Mouse (Mus musculus) adrenal gland (tissue): ENCODE measurements around the gene Cachd1.

Experiments used
- intact Hi-C: fragments of 180-260 bp; cut with DNase I; formaldehyde crosslinking; loops from one replicate; pipeline ENCODE4 v1.15.1; 2025

Gene Cachd1

DNA sequence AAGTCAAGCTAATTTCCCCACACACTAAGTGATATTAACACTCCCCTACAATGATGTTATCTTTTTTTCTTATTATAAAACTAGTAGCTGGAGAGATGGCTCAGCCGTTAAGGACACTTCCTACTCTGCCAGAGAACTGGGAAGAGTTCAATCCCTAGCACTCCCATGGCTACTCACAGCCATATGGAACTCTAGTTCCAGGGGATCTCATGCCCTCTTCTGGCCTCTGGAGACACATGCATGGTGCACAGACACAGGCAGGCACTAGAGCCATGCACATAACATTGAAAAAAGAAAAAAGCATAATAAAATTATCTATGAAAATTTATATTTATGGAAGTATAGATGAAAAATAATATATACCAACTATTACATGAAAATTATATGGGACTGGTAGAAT lies 210.7 kb downstream of the Cachd1 start:
- intact Hi-C loops = loop anchor here (2.0 to 5.0 kb wide), 3 partner anchors 210 to 395 kb away; partner anchors contain the start of gene Cachd1

DNA sequence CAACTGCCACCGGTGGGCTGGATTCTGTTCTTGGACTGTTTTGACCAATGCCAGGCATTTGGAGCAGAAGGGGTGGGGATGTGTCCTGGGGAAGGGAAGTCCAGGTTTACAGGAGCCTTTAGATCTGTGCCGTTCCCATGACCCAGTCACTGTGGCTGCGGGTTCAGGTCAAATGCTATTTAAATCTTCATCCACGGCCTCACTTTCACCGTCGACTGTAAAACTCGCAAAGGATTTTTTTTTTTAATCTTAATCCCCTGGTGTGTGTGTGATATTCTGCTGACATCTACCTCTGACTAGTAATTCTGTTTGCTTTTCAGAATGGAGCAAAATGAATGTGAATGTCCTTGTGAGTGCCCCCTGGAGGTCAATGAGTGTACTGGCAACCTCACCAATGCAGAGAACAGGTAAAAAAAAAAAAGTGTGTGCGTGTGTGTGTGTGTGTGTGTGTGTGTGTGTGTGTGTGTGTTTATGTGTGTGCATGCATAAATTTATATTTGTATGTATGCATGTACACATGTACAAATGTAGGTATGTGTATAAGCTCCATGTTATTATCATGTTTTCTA lies 211.8 kb downstream of the Cachd1 start:
- intact Hi-C loops = loop anchor here (5.0 kb wide), 2 partner anchors 211 to 396 kb away; partner anchors contain the start of gene Cachd1

DNA sequence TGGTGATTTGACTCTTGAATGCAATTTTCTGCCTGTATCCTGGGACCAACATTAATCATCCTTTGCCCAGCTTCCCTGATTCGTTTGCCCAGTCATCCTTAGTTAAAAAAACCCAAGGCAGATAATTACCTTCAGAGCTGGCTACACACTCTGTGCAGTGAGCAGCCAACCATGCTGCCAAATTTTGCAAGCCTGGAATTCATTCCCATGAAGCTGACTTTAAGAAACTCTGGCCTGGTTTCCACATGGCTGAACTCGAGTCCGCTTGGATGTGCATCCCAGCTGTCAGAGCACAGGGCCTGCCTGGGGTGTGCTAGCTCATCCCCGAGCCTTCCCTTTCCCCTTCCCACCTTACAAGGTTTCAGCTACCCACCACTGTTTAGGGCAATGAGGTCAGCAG lies 214.5 kb downstream of the Cachd1 start:
- intact Hi-C loops = no loop called here

DNA sequence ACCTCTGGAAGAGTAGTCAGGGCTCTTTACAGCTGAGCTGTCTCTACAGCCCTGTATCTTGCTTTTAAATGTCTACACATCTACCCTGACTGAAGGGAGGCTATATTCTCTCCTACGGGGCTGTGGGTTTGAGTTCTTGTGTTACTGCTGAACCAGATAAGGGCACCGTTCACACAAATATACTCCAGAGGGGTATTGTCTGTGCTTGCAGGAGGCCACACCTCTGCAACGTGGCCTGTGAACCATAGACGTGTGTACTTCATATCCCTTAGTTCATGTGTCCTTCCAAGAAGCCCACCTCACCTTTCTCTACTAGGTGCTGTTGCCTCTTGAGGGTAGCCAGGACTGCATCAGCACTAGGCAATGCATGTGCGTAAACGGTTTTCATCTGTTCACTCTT lies 215.6 kb downstream of the Cachd1 start:
- intact Hi-C loops = no loop called here

DNA sequence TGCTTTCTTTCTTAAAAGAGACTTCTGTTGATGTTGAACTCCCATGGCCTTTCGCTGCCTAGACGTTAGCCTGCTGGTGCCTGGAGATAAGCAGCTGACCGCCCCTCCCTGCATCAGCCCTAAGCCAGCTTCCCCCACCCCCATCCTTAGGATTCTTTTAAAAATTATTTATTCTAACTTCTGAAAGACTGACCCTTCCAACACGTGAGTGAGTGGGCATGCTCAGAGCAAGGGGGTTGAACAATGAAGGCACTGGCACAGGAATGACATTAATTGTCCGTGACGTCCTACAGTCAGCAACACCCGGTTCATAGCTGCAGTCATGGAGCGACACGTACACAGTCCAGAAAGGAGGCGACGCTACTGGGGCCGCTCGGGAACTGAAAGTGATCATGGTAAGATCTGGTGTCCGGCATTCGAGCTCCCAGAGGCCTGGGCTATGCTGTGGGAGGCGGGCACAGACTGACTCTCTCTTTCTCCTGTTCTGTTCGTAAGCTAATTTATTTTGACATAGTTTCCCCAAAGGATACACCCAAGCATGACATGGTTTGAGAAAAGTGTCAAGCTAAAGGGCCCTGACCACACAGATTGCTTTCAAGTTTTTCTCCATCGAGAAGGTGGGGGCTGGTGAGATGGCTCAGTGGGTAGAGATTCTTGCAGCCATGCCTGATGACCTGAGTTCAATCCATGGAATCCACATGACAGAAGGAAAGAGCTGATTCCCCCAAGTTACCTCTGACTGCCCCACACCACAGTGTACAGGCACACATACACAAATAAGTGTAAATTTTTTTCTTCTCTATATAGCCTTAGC lies 218.2 kb downstream of the Cachd1 start:
- intact Hi-C loops = no loop called here

DNA sequence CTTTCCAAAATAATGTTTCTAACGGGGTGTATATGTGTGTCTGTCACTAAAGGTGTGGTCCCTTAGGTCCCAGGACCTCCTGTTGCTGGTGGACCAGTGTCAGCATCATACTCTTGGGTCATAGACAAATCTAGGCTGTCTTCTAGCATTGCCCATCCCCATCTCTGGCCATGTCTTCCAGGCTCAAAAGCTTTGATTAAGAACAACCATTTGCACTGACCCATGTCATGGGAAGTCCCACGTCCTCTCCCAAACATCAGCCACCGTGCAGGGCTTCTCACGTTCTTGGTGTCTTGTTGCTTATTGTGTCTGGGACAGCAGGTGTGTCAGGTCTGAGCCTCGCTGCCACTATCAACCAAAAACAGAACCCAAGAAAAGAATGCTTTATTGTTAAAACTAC lies 219.1 kb downstream of the Cachd1 start:
- intact Hi-C loops = no loop called here

DNA sequence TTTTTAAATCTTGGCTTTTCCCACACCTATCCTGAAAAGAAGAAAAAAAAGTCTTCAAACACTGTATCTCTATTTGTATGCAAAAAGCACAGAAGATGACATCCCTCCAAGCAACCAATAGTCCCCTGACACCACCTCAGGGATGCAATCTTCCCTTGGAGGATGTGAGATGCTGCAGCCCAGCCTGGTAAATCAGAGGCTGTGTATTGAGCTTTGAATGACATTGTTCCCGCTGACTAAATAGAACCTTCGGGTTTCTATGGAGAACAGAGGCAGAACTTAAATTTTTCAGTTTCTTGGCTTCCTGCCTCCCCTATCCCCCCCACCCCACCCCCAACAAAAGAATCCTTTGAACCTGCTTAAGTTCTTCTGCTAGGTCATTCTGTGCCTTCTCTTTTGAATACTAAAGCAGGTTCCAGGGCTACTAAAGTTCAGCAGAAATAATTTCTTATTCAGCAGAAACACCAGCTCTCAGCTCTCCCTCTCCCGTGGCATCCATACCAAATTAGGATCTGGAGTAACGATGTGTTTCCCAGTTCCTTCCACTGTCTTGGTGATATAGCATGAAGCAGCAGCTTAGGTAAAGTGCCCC lies 219.7 kb downstream of the Cachd1 start:
- intact Hi-C loops = no loop called here

DNA sequence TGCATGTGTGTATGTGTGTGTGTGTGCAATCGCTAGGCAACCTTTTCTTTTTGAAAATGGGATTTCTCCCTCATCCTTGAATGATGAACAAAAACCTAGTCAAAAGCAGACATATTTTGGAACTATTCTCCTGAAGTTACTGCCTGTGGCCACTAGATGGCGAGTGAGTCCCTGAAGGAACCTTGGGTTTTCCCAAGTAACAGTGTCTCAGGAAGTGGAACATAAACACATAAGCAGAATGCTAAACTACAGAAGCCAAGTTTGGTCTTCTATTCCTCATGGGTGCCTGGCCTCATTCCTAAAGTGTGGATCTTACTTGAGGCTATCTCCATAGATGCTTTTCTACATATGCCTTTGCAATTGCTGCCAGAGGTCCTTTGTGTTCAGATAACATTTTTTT lies 221.7 kb downstream of the Cachd1 start:
- intact Hi-C loops = loop anchor here (2.0 kb wide), 1 partner anchor 147 kb away; no protein-coding TSS in a partner anchor

DNA sequence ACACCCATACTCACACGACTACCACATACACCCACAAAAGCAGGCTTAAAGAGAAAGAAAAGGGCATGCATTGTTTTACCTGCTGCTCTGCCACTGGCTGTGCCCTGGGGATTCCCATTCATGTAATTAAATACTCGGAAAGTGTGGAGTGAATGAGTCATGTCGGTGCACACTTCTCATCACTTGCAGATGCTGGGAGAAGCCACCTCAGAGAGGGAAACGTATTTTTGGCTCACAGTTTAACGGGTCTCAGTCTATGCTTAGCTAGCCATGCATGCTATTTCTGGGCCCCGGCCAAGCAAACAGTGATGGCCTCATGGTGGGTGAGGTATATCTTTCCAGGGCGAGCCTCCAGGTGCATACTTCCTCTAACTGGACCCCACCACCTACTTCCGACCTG lies 222.4 kb downstream of the Cachd1 start:
- intact Hi-C loops = loop anchor here (2.0 kb wide), 1 partner anchor 146 kb away; no protein-coding TSS in a partner anchor

DNA sequence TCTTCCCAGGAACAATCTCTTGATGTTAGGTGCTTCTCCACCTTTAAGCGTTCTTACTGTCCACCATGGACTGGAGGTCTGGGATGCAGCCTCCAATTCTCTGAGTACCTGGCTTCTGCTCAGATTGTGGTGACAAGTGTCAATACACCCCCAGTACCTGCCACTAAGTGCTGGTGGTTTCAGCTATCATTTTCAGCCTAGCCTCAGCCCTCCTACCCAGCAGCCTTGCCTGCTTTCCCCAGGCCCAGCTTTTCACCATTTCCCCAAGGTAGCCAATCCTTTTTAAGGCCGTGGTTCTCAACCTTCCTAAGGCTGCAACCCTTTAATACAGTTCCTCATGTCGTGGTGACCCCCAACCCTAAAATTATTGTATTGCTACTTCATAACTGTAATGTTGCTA lies 224.1 kb downstream of the Cachd1 start:
- intact Hi-C loops = loop anchor here (10.0 kb wide), 1 partner anchor 324 kb away; no protein-coding TSS in a partner anchor

DNA sequence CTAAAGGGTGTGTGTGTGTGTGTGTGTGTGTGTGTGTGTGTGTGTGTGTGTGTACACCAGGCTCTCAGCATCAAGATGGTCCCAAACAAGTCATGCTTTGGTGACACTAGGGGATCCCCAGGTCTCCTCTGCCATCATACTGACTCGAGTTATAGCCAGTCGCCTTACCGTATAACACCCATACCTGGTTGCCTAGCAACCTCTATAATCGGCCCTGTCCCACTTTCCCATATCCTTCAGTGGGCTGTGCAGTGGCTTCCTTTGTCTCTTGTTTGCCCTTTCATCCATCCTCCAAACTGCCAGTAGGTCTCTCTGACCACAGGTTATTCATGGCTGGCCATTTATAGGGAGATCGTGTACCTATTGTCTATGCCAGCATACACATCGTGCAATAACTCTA lies 224.6 kb downstream of the Cachd1 start:
- intact Hi-C loops = loop anchor here (10.0 kb wide), 1 partner anchor 324 kb away; no protein-coding TSS in a partner anchor

DNA sequence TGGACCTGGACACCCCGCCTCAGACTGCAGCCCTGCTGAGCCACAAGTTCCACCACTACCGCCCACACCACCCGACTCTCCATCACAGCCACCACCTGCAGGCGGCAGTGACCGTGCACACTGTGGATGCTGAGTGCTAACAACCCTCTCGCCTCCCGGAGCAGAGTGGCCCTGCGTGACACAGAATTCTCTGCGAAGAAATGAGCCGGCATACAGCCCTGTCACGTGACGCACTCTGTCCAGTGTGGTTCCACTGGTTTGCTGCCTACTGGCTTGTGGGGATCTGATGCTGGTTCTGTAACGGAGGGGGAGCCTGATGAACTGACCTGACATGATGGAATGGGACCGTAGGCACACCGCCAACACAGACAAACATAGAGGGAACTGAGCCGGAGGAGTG lies 226.5 kb downstream of the Cachd1 start:
- intact Hi-C loops = loop anchor here (10.0 kb wide), 1 partner anchor 322 kb away; no protein-coding TSS in a partner anchor

DNA sequence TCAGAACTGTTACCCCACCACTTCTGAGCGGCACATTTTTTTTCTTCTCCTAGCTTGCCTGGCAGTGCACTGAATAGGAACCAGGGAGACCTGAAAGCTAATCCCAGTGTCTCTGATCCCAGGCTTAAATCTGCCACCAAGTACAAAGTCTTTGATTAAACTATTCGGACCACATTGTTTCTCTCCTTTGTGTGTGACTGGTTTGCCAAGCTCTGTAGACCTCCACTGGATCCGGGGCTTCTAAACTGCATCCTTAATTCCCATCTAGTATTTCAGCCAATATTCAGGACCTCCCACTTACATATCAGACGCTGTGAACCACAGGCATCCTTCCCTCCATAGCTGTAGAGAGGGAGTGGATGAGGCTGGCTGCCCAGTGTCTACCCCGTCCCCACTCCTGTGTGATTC lies 231.9 kb downstream of the Cachd1 start:
- intact Hi-C loops = loop anchor here (10.0 kb wide), 1 partner anchor 316 kb away; no protein-coding TSS in a partner anchor

DNA sequence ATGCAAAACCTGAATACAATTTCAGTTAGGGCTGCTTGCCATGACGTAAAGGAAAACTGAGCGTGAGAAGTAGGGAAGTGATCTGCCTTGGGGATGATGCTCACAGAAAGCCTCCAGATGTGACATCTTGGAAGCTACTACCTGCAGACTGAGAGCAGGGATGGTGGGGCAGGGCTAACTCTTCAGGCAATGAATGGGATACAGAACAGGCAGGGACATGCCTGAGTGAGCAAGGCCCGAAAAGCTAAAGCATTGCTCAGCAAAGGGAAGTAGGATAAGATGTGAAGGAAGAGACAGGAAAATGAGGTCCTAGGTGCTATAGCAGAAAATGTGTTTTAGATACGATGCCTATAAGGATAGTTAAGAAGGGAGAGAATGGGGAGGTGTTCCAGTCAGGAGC lies 232.6 kb downstream of the Cachd1 start:
- intact Hi-C loops = loop anchor here (10.0 kb wide), 1 partner anchor 316 kb away; no protein-coding TSS in a partner anchor

DNA sequence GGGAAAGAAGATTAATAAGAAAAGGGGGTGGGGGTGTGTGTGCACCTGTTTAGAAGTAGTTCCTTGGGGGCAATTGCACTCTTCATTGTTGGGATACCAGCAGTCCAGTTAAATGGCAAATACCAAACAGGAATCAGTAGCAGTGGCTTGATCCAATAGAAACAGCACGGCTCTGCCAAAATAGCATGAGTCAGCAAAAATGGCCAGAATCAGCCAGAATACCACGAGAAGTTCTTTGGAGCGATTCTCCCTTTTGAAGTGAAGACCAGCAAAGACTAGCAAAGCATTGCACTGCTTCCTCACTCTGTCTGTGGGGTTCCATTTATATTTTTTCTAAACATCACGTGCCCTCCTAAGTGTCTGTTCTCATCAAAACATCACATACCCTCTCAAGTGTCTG lies 241.3 kb downstream of the Cachd1 start:
- intact Hi-C loops = no loop called here

DNA sequence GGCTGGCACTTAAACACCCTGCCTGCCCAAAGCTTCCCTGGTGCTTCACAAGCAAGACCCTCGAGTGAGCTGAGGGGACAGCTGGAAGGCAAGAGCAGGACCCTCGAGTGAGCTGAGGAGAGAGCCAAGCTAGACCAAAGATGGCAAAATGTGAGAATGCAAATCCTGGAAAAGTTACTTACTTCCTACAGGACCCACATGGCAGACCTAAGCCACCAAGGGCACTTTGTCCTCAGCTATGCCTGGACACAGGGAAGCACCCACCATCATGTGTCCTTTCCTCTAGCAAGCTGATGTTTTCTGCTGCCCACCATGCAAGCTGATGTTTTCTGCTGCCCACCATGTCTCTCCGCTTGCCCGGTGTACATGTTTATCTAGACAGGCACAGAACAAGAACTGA lies 244.1 kb downstream of the Cachd1 start, which contains the start of gene Gm10577:
Gm10577 (minus strand) TSS at position 101 of the 400 bp plus-strand sequence.
- intact Hi-C loops = no loop called here

DNA sequence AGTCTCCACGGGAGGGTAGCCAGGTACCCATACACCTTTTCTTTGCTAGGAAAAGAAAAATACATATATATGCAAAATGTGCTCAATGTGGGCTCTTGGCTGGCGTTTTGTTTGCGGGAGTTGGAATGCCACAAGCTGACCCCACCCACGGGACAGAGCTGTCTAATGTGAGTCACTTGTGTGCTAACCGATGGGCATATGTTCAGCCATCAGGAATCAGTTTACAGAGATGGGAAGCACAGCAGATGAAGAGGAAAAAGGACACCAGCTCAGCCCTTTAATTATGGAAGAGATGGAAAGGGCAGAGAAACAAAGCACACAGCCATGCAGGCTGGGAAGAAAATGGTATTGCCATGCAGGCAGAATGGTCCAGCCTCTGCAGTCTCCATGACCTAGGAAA lies 250.1 kb downstream of the Cachd1 start:
- intact Hi-C loops = no loop called here

DNA sequence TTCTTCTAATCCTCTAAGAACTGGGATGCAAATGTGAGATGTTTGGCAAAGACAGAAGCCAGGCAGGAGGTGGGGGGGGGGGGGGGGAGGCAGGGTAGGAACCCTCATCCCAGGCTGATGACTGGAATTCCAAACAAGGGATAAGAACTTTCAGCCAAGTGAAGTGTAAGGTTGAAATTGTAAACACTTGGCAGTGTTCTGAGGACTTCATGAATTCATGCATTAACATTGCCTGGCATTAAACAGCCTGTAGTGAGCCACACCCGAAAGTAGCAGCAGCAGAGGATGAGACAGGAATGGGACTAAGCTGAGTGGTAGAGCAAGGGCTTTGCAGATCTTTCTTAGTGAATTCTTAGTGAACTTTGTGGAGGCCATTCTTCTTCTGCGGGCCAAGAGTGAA lies 250.5 kb downstream of the Cachd1 start:
- intact Hi-C loops = no loop called here

DNA sequence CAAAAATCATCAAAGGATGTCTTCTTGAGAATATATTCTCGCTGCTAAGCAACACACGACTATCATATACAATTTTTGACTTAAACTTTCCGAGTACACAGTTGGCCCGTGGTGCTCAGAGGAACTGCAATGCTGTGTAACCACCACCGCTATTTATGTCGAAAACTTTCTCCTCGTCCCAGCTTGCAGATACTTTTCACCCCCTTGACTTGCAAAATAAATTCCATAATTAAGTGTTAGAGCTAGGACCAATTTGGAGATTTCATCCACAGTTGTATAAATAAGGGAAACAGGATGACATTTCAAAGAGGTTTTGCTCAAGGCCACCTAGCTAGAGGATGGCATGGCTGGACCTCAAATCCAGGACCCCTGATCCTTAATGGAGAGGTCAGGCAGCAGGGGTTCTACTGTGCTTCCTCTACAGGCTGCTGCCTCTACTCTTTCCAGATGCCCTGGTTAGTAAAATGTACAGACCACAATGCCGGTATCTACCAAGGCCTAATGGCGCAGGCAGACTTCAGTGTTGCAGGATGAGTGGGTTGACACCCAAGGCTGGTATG lies 251.5 kb downstream of the Cachd1 start:
- intact Hi-C loops = no loop called here

DNA sequence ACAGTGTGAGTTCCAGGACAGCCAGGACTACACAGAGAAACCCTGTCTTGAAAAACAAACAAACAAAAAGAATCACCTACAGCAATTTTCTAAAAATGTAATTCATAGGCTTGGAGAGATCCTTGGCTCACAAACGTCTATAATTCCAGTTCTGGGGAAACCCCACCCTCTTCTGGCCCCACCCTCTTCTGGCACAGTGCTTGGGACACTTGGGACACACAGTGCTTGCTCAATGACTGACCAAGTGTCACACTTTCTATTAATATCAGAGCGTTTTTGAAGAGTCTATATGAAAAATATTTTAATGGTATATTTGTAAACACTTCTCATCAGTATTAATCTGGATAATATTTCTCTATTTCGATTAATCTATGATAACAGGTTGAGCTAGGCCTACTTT lies 256.6 kb downstream of the Cachd1 start:
- intact Hi-C loops = no loop called here

DNA sequence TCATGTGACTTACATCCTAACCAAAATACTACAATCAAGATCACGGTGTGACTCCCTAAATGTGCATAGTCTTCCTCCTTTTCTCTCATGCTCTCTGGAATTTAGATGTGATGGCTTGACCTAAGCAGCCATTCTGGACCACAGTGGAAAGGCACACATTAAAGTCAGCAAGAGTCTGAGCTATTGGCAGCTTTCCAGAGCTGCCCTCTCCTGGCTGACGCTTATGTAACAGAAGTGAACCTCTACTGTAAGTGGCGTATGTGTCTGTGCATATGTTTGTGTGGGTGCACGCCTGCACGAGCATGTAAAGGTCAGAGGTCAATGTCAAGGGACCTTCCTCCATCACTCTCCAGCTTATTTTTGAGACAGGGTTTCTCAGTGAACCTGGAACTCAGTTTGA lies 258.7 kb downstream of the Cachd1 start:
- intact Hi-C loops = no loop called here

DNA sequence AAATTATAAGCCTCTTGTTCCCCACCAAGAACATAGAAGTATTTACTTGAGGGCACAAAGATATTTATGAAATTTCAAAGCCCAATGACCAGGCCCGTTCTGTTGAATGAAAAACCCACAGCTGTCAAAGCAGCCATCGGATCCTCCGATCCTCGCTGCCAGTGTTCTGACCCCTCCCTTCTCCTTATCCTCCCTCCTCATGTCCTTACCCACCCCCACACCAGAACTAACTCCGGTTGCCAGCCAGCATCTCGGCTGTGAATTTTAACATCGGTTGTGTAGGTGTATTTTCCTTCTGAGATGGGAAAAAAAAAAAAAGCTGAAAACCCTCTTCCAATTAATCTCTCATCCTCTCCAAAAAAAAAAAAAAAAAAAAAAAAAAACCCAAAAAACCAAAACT lies 260.7 kb downstream of the Cachd1 start:
- intact Hi-C loops = no loop called here
